Mouse (Mus musculus): ENCODE results near the gene Syngr1. TPM values are rescaled to one million over a fixed set of nuclear protein-coding genes. Genes with fewer than 3 reads are reported as not detected.

Gene Syngr1
- total and polyA plus RNA-seq, 3 experiments: 9.7 to 14.8 (median 11.3) TPM

DNA sequence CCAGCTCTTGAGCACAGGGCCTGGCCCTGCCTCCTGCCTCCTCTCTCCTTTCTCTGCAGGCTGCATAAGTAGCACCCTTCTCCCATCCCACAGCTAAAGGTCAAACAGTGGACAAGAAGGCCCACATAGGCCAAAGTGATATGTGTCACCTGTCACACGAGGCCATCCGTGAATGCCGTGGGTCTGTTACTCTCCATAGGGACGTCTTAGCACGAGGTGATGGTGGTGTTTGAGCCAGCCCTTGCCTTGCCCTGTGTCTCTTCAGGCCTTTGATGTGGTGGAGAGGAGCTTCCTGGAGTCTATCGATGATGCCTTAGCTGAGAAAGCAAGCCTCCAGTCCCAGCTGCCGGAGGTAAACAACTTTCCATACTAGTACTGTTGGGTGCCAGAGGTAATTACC is 58.4 kb downstream of the Syngr1 start:
- H3K9me3 ChIP-seq (replicated peaks; ENCODE audit: low read length): no peaks in the 10 kb centered on the region
- no peaks in the 10 kb centered on the region for H3K27me3 ChIP-seq (replicated peaks)
- no peak overlapping the region for H3K4me2 ChIP-seq (ENCODE audit: insufficient read depth, low read depth, poor library complexity, severe bottlenecking)
- no peak overlapping the region for H3K27ac ChIP-seq (ENCODE audit: insufficient read depth, low read depth)
- dilution Hi-C loops (cut with MboI; ENCODE audit: extremely low pct_ligation_motif_present, extremely low pct_unique_long_range_greater_than_20kb, low sequenced_read_pairs) (no loop called here), in situ Hi-C loops (cut with MboI; ENCODE audit: low pct_ligation_motif_present, low pct_unique_long_range_greater_than_20kb, low sequenced_read_pairs) (no loop called here)
- TF ChIP-seq MAZ (IDR thresholded peaks at IDR 0.05; ENCODE audit: low read depth, low read length) (no peak), CHD1 (IDR thresholded peaks at IDR 0.05; ENCODE audit: low read depth, low read length) (no peak), JUN (IDR thresholded peaks at IDR 0.05; ENCODE audit: insufficient read depth, low read depth, low read length) (no peak), TCF12 (IDR thresholded peaks at IDR 0.05; ENCODE audit: low read depth, low read length) (no peak)
- no peak overlapping the region for H3K4me3 ChIP-seq (replicated peaks in 1 of 3; ENCODE audit: low read depth in 2 of 3, low read length in 2 of 3, poor library complexity in 1 of 3)
- H3K4me1 ChIP-seq (ENCODE audit: control insufficient read depth in 1 of 2, insufficient read depth in 2 of 2): peaks cover 0 to 6% of the 10 kb centered on the region in 2 experiments; a peak in 1 of 4 replicates
- H3K36me3 ChIP-seq (replicated peaks in 1 of 2; ENCODE audit: control insufficient read depth in 1 of 2, insufficient read depth in 1 of 2, low read length in 1 of 2): peaks cover 46 to 90% of the 10 kb centered on the region in 2 experiments
- no peaks in the 10 kb centered on the region for H3K79me2 ChIP-seq (replicated peaks; ENCODE audit: control insufficient read depth, extremely low read depth, insufficient read depth, poor library complexity, severe bottlenecking)
- no peak overlapping the region for H3K9ac ChIP-seq (ENCODE audit: insufficient read depth, low read depth)
- no peak for DNase-seq (ENCODE audit: extremely low read depth)

DNA sequence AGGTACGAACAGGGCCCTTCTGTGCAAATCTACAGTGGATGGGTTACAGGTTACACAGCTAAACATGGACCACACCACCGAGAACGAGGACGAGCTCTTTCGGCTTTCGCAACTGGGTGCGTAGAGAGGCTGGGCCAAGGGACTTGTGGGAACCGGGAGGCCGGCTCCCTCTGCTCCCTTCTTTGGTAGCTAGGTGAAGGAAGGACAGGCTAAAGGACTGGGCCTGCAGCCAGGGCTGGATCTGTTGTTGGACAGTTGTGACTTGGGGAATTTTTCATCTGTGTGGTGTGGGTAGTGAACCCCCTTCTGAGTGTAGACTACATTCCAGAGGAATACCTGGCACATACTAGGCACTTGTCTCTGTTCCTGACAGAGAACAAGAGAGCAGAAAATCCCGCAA is 61.5 kb downstream of the Syngr1 start:
- Histone ChIP-seq H3K36me3 (replicated peaks in 1 of 2; ENCODE audit: control insufficient read depth in 1 of 2, insufficient read depth in 1 of 2, low read length in 1 of 2) (peaks cover 69 to 96% of the 10 kb centered on the region in 2 experiments), H3K4me2 (ENCODE audit: insufficient read depth, low read depth, poor library complexity, severe bottlenecking) (no peak overlapping the region), H3K4me1 (ENCODE audit: control insufficient read depth in 1 of 2, insufficient read depth in 2 of 2) (no peaks in the 10 kb centered on the region), H3K9me3 (replicated peaks; ENCODE audit: low read length) (no peaks in the 10 kb centered on the region), H3K27ac (ENCODE audit: insufficient read depth, low read depth) (no peak overlapping the region), H3K4me3 (replicated peaks in 1 of 3; ENCODE audit: low read depth in 2 of 3, low read length in 2 of 3, poor library complexity in 1 of 3) (no peak overlapping the region), H3K79me2 (replicated peaks; ENCODE audit: control insufficient read depth, extremely low read depth, insufficient read depth, poor library complexity, severe bottlenecking) (no peaks in the 10 kb centered on the region), H3K9ac (ENCODE audit: insufficient read depth, low read depth) (no peak overlapping the region), H3K27me3 (replicated peaks) (no peaks in the 10 kb centered on the region)
- no peak for TF ChIP-seq CHD2 (IDR thresholded peaks at IDR 0.05; ENCODE audit: low read length)
- in situ Hi-C loops (cut with MboI; ENCODE audit: low pct_ligation_motif_present, low pct_unique_long_range_greater_than_20kb, low sequenced_read_pairs): no loop called here
- dilution Hi-C loops (cut with MboI; ENCODE audit: extremely low pct_ligation_motif_present, extremely low pct_unique_long_range_greater_than_20kb, low sequenced_read_pairs): no loop called here
- DNase-seq (ENCODE audit: extremely low read depth): no peak

DNA sequence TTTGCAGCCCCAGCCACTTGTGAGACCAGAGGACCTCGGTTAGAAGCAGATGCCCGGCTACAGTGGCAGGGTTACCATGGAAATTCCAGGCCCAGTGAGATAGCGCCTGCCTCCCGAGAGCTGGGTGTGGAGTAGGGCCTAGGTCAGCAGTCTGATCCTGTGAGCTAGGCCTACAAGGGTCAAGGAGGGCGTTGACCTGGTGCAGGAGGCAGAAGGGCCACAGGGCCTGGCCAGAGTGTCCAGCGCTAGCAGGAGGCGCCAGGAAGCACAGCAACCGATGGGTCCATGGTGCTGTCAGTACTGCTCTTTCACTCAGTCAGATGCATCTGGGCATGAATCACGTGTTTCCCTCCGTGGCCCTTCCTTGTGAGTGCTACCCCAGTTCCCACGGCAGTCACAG is 62.6 kb downstream of the Syngr1 start:
- dilution Hi-C loops (cut with MboI; ENCODE audit: extremely low pct_ligation_motif_present, extremely low pct_unique_long_range_greater_than_20kb, low sequenced_read_pairs): no loop called here
- no peak overlapping the region for H3K4me2 ChIP-seq (ENCODE audit: insufficient read depth, low read depth, poor library complexity, severe bottlenecking)
- no peak for DNase-seq (ENCODE audit: extremely low read depth)
- H3K4me1 ChIP-seq (ENCODE audit: control insufficient read depth in 1 of 2, insufficient read depth in 2 of 2): no peaks in the 10 kb centered on the region
- no peak overlapping the region for H3K4me3 ChIP-seq (replicated peaks in 1 of 3; ENCODE audit: low read depth in 2 of 3, low read length in 2 of 3, poor library complexity in 1 of 3)
- TF ChIP-seq MEF2A (IDR thresholded peaks at IDR 0.05; ENCODE audit: borderline replicate concordance, low read depth, low read length) (no peak), SMC3 (IDR thresholded peaks at IDR 0.05; ENCODE audit: low read depth, low read length) (no peak), TCF12 (IDR thresholded peaks at IDR 0.05; ENCODE audit: low read depth, low read length) (no peak), POLR2A (IDR thresholded peaks at IDR 0.05; ENCODE audit: low read depth, low read length) (no peak)
- in situ Hi-C loops (cut with MboI; ENCODE audit: low pct_ligation_motif_present, low pct_unique_long_range_greater_than_20kb, low sequenced_read_pairs): no loop called here
- H3K27ac ChIP-seq (ENCODE audit: insufficient read depth, low read depth): no peak overlapping the region
- H3K36me3 ChIP-seq (replicated peaks in 1 of 2; ENCODE audit: control insufficient read depth in 1 of 2, insufficient read depth in 1 of 2, low read length in 1 of 2): peaks cover 74 to 97% of the 10 kb centered on the region in 2 experiments
- no peaks in the 10 kb centered on the region for H3K27me3 ChIP-seq (replicated peaks)
- no peak overlapping the region for H3K9ac ChIP-seq (ENCODE audit: insufficient read depth, low read depth)
- H3K9me3 ChIP-seq (replicated peaks; ENCODE audit: low read length): no peaks in the 10 kb centered on the region
- H3K79me2 ChIP-seq (replicated peaks; ENCODE audit: control insufficient read depth, extremely low read depth, insufficient read depth, poor library complexity, severe bottlenecking): no peaks in the 10 kb centered on the region
